Mouse (Mus musculus): ENCODE data around the gene Zfhx3.

GRCm38 (mm10) chr8:108510641-108511325 lies 568.3 kb downstream of the Zfhx3 start:
- no peak for TF ChIP-seq CTCF (IDR thresholded peaks at IDR 0.05; ENCODE audit: low read depth, low read length)
- no peak for TF ChIP-seq POLR2A (IDR thresholded peaks at IDR 0.05; ENCODE audit: borderline replicate concordance, low read depth, low read length)
